In the genomic region with DNA sequence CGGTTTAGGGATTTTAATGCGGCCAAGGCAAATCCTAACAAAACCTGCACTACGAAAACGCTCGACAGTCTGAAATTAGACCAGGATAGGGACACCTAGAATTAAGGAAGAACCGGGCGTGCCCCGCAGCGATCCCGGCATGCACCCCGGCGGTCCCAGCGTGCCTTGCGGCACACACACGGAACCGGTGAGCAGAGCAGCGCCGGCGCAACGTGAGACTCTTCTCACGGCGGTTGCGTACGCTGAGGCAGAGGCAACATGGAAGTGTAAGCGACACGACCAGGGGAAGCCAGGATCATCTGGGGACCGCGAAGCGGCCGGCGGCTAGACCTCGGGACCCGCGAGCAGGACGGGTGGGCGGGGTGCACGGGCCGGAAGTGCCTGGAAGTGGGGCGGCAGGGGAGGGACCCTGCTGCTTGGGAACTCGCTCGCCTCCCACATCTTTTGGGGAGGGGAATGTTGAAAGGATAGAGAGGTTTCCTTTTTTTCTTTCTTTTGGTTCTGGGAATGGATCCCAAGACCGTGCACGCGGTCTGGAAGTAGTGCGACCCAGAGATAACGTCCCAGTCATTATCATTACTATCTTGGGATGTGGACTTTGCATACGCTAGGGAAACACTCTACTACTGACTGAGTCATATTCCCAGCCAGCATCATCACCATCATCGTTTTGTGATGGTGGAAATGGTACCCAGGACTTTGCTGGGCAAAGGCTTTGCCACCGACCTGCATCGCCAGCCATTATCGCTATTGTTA, we compare ENCODE assay signal across 8 mouse cellular contexts. TPM values are rescaled to one million over a fixed set of nuclear protein-coding genes. Genes with fewer than 3 reads are reported as not detected.
A peak's percentile ranks its signal among the peaks of the same experiment; 100 is the strongest.
DNase-seq lines count a peak whose midpoint lies in the region; ATAC-seq and TF ChIP-seq lines count a peak whose summit lies in the region.

A gene (minus strand): TSS at position 106 of the 756 bp plus-strand sequence.
A gene (plus strand): TSS at position 149 of the 756 bp plus-strand sequence.

- H3K4me2 ChIP-seq in forebrain, embryonic 15.5 days (replicated peaks) = peak within 1 kb of the TSS; percentile 50
- peak within 1 kb of the TSS; percentile 84 for H3K4me2 ChIP-seq in liver, postnatal 0 days (ENCODE audit: low read depth, low read length)
- peak within 1 kb of the TSS; percentile 79 for H3K4me2 ChIP-seq in neural tube, embryonic 13.5 days

- H3K27ac ChIP-seq in forebrain, embryonic 15.5 days (replicated peaks) = peak within 1 kb of the TSS; percentile 97
- H3K27ac ChIP-seq in liver, postnatal 0 days (ENCODE audit: low read depth) = peak within 1 kb of the TSS; percentile 95
- peak within 1 kb of the TSS; percentile 96 for H3K27ac ChIP-seq in neural tube, embryonic 13.5 days (replicated peaks)
- peak within 1 kb of the TSS; percentile 75 for H3K27ac ChIP-seq in testis, adult 2 months (ENCODE audit: control insufficient read depth, insufficient read depth, low read depth, low read length)

- H3K4me1 ChIP-seq in G1E (ENCODE audit: insufficient read depth, low read depth, low read length) = peaks cover 49% of the 10 kb centered on the region
- H3K4me1 ChIP-seq in forebrain, embryonic 15.5 days = peaks cover 12% of the 10 kb centered on the region
- peaks cover 33% of the 10 kb centered on the region for H3K4me1 ChIP-seq in liver, postnatal 0 days (ENCODE audit: insufficient read depth)
- H3K4me1 ChIP-seq in neural tube, embryonic 13.5 days (replicated peaks) = peaks cover 9% of the 10 kb centered on the region
- H3K4me1 ChIP-seq in testis, adult 2 months (ENCODE audit: control insufficient read depth, insufficient read depth, low read length) = peaks cover 4% of the 10 kb centered on the region

- H3K9ac ChIP-seq in forebrain, embryonic 15.5 days (replicated peaks) = peak within 1 kb of the TSS; percentile 77
- peak within 1 kb of the TSS; percentile 83 for H3K9ac ChIP-seq in liver, postnatal 0 days (replicated peaks)
- H3K9ac ChIP-seq in neural tube, embryonic 13.5 days = peak within 1 kb of the TSS; percentile 85

- no peaks in the 10 kb centered on the region for H3K9me3 ChIP-seq in G1E (replicated peaks)
- H3K9me3 ChIP-seq in forebrain, embryonic 15.5 days = no peaks in the 10 kb centered on the region
- no peaks in the 10 kb centered on the region for H3K9me3 ChIP-seq in liver, postnatal 0 days (ENCODE audit: low read length)
- no peaks in the 10 kb centered on the region for H3K9me3 ChIP-seq in neural tube, embryonic 13.5 days

- no peaks in the 10 kb centered on the region for H3K27me3 ChIP-seq in G1E (ENCODE audit: insufficient read depth, low read length)
- no peaks in the 10 kb centered on the region for H3K27me3 ChIP-seq in forebrain, embryonic 15.5 days
- no peaks in the 10 kb centered on the region for H3K27me3 ChIP-seq in liver, postnatal 0 days (ENCODE audit: insufficient read depth, low read length)
- H3K27me3 ChIP-seq in neural tube, embryonic 13.5 days = peaks cover 20% of the 10 kb centered on the region
- no peaks in the 10 kb centered on the region for H3K27me3 ChIP-seq in testis, adult 2 months (ENCODE audit: control insufficient read depth, insufficient read depth, low read length)

- 0 out of 2 replicates have a peak, but pooled peaks have one; percentile 8 for TF ChIP-seq EP300 in liver, postnatal 0 days (IDR thresholded peaks at IDR 0.05; ENCODE audit: low read depth)

- peaks cover 37% of the 10 kb centered on the region for H3K36me3 ChIP-seq in G1E (replicated peaks)
- H3K36me3 ChIP-seq in forebrain, embryonic 15.5 days = no peaks in the 10 kb centered on the region
- H3K36me3 ChIP-seq in liver, postnatal 0 days (replicated peaks; ENCODE audit: insufficient read depth, low read length) = no peaks in the 10 kb centered on the region
- H3K36me3 ChIP-seq in neural tube, embryonic 13.5 days = no peaks in the 10 kb centered on the region
- no peaks in the 10 kb centered on the region; the same call in 1 of the 2 replicates for H3K36me3 ChIP-seq in testis, adult 2 months (ENCODE audit: control insufficient read depth, insufficient read depth, low read length)

- intact Hi-C loops in heart, postnatal 14 days (cut with DNase I) = loop anchor here (5.0 to 10.0 kb wide), 2 partner anchors 193 to 225 kb away; a partner anchor contains a TSS

- peak; percentile 76 for DNase-seq in G1E (ENCODE audit: low spot score)
- DNase-seq in cerebellum, adult 11-12 months = peak; percentile 84
- peak; percentile 84 to 88 for DNase-seq in heart, postnatal 14 days
- peak; percentile 85 for DNase-seq in layer of hippocampus, adult 11-12 months (ENCODE audit: low spot score)
- peak; percentile 89 for DNase-seq in liver, postnatal 0 days

- WGBS in forebrain, embryonic 15.5 days = 3% methylated on average over 51 of the region's 51 CpGs
- 2% methylated on average over 51 of the region's 51 CpGs for WGBS in liver, postnatal 0 days (ENCODE audit: insufficient replicate concordance)
- 3% methylated on average over 51 of the region's 51 CpGs for WGBS in neural tube, embryonic 13.5 days

- no peak for TF ChIP-seq CTCF in G1E (IDR thresholded peaks at IDR 0.05; ENCODE audit: low read depth, low read length)
- TF ChIP-seq CTCF in liver, postnatal 0 days (IDR thresholded peaks at IDR 0.05; ENCODE audit: low read depth) = no peak
- no peak for TF ChIP-seq CTCF in testis, adult 2 months (IDR thresholded peaks at IDR 0.05; ENCODE audit: control insufficient read depth, insufficient read depth, insufficient replicate concordance, low read depth, low read length)

- H3K4me3 ChIP-seq in G1E (ENCODE audit: low read depth, low read length) = peak within 1 kb of the TSS; percentile 82
- H3K4me3 ChIP-seq in forebrain, embryonic 15.5 days = peak within 1 kb of the TSS; percentile 82
- H3K4me3 ChIP-seq in liver, postnatal 0 days (ENCODE audit: low read depth, low read length) = peak within 1 kb of the TSS; percentile 76
- peak within 1 kb of the TSS; percentile 69 for H3K4me3 ChIP-seq in neural tube, embryonic 13.5 days
- peak within 1 kb of the TSS; percentile 82 for H3K4me3 ChIP-seq in testis, adult 2 months (ENCODE audit: control insufficient read depth, low read depth, low read length)

- TF ChIP-seq POLR2A in testis, adult 2 months (IDR thresholded peaks at IDR 0.05; ENCODE audit: control insufficient read depth, low read depth, low read length) = peak; percentile 91

- peak; percentile 47 for ATAC-seq in G1E (ENCODE audit: extremely low read depth, insufficient number of reproducible peaks, low FRiP score, poor library complexity, severe bottlenecking)
- peak; percentile 90 for ATAC-seq in forebrain, embryonic 15.5 days (replicated peaks)
- ATAC-seq in liver, postnatal 0 days = peak; percentile 46
- peak; percentile 85 for ATAC-seq in neural tube, embryonic 13.5 days (ENCODE audit: low read depth)

RNA-seq across cellular contexts. Expression of the first gene that starts in this region (rescaled TPM):
- total RNA-seq in G1E (2014; fragmentation: Nextera tagmentation) = 32.8 and 48.6 TPM in 2 replicates
- 29.4 and 34.2 TPM in 2 replicates for total RNA-seq in G1E (2017)
- 22.6 and 23.9 TPM in 2 replicates for polyA plus RNA-seq in G1E (2012)
- polyA plus RNA-seq in forebrain, embryonic 15.5 days (2015; fragmentation: Nextera tagmentation; extraction: Ambion mirVana) = 23.1 and 29.5 TPM in 2 replicates
- 1 to 10 TPM; 6.8 to 7.7 TPM for total RNA-seq in heart, postnatal 14 days (2021)
- polyA plus RNA-seq in liver, postnatal 0 days (2015; fragmentation: Nextera tagmentation; extraction: Ambion mirVana) = 291 and 304 TPM in 2 replicates
- polyA plus RNA-seq in neural tube, embryonic 13.5 days (2015; fragmentation: Nextera tagmentation; extraction: Ambion mirVana) = 40.3 and 44.4 TPM in 2 replicates
- 16.5 and 17.1 TPM in 2 replicates for polyA plus RNA-seq in testis, adult 2 months (2012; rRNA removed)

RNA-seq across cellular contexts. Expression of the second gene that starts in this region (rescaled TPM):
- total RNA-seq in G1E (2014; fragmentation: Nextera tagmentation) (86.2 and 94.0 TPM in 2 replicates), G1E (2017) (45.0 and 46.7 TPM in 2 replicates)
- 10.2 and 12.4 TPM in 2 replicates for polyA plus RNA-seq in G1E (2012)
- polyA plus RNA-seq in forebrain, embryonic 15.5 days (2015; fragmentation: Nextera tagmentation; extraction: Ambion mirVana) = 72.9 and 82.8 TPM in 2 replicates
- 10 to 100 TPM; 11.4 to 11.9 TPM for total RNA-seq in heart, postnatal 14 days (2021)
- polyA plus RNA-seq in liver, postnatal 0 days (2015; fragmentation: Nextera tagmentation; extraction: Ambion mirVana) = 19.3 and 20.8 TPM in 2 replicates
- polyA plus RNA-seq in neural tube, embryonic 13.5 days (2015; fragmentation: Nextera tagmentation; extraction: Ambion mirVana) = 70.1 and 80.1 TPM in 2 replicates
- polyA plus RNA-seq in testis, adult 2 months (2012; rRNA removed) = 56.0 and 56.5 TPM in 2 replicates

Comparison
In these comparisons a context has a peak if more than half of its experiments do, and no peak if none do; other contexts are left out.
1. Peak in every context shown above with its lines: DNase-seq, ATAC-seq, H3K4me3 ChIP-seq and H3K27ac ChIP-seq.